Mouse (Mus musculus) stomach, postnatal 0 days (tissue): ENCODE data around the gene Adgrl2.

Source experiments
- CTCF ChIP-seq: IDR thresholded peaks from 2 replicates; pipeline ENCODE4 v1.5.1; 2016; ENCODE audit warnings: antibody characterized with exemption, low read depth, mild to moderate bottlenecking, moderate library complexity
- EP300 ChIP-seq: optimal IDR thresholded peaks from 2 replicates; pipeline ENCODE3; 2016; ENCODE audit warnings: antibody characterized with exemption

DNA sequence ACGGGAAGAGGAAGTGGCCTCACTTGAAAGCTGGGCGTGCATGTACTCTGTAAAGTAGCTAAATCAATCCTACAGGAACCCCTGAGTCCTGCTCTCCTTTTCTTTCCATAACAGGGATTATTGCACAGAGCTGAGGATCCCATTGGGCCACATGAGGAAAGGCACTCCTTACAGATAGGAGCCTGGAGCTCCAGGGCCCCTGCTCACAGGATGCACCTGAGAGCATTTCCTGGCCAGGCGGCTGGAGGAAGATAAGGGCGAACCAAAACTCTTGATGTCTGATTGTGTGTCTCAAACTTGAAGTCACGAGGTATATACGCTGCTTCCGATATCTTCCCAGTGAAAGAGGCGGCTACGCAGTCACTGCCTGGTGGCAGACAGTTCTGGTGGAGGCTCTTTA lies 183.4 kb downstream of the Adgrl2 start:
- TF ChIP-seq CTCF, result no peak
- no peak for TF ChIP-seq EP300
